In the genomic region with DNA sequence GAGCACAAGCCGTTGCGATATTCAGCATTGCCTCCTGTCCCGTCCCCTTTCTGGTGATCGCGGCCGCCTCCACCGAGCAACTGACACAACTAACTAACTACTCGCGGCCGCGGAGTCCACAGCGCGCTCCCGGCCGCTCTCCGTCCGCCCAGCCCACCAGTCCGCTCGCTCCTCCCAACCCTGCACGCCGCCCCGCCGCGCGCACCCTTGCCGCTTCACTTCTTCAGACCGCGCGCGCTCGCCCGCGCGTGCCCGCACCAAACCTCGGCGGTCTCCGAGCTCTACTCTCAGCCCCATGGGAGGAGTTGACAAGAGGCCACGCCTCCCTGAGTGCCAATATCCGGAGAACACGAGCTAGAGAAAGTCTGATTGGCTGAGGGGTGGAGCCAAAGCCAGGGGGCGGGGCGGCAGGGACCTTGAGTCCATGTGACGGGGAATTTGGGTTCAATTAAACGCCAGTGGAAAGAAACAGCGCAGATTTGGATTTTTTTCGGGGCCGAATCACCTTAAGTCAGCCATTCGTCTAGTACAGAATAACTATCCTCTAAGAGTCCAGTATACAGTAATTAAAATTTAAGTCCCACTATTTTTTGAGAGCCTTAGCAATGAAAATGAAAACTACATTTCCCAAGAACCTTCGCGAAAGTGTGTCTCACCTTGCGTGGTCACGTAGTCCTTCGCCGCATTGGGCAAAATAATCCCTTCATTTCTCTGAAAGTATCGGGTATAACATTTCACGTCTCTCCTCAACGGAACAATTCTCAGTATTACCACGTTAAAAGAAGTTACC, we compare ENCODE assay signal across 8 mouse cellular contexts. TPM values are rescaled to one million over a fixed set of nuclear protein-coding genes. Genes with fewer than 3 reads are reported as not detected.
DNase-seq lines count a peak whose midpoint lies in the region; ATAC-seq and TF ChIP-seq lines count a peak whose summit lies in the region.

A gene (minus strand): TSS at position 120 of the 790 bp plus-strand sequence.
A gene (plus strand): TSS at position 662 of the 790 bp plus-strand sequence.

- peak within 1 kb of the TSS; percentile 82 for H3K4me3 ChIP-seq in embryonic facial prominence, embryonic 13.5 days
- peak within 1 kb of the TSS; percentile 90 for H3K4me3 ChIP-seq in kidney, adult 2 months (ENCODE audit: insufficient read depth, low read depth, low read length)
- peak within 1 kb of the TSS; percentile 74 for H3K4me3 ChIP-seq in limb, embryonic 12.5 days (replicated peaks)
- peak within 1 kb of the TSS; percentile 67 for H3K4me3 ChIP-seq in midbrain, embryonic 15.5 days
- peak within 1 kb of the TSS; percentile 84 for H3K4me3 ChIP-seq in spleen, adult 2 months (ENCODE audit: extremely low read depth, insufficient read depth, insufficient read length)

- H3K4me2 ChIP-seq in embryonic facial prominence, embryonic 13.5 days, result peak within 1 kb of the TSS; percentile 67
- H3K4me2 ChIP-seq in limb, embryonic 12.5 days, result peak within 1 kb of the TSS; percentile 67
- peak within 1 kb of the TSS; percentile 94 for H3K4me2 ChIP-seq in midbrain, embryonic 15.5 days

- ATAC-seq in embryonic facial prominence, embryonic 13.5 days (ENCODE audit: insufficient number of reproducible peaks, insufficient read depth, low FRiP score, low TSS enrichment, low read depth), result peak; percentile 95
- ATAC-seq in limb, embryonic 12.5 days (ENCODE audit: insufficient number of reproducible peaks, insufficient read depth, low FRiP score, low TSS enrichment, low read depth), result peak; percentile 94
- ATAC-seq in midbrain, embryonic 15.5 days (replicated peaks), result peak; percentile 96

- H3K9ac ChIP-seq in embryonic facial prominence, embryonic 13.5 days, result peak within 1 kb of the TSS; percentile 87
- peak within 1 kb of the TSS; percentile 86 for H3K9ac ChIP-seq in limb, embryonic 12.5 days (replicated peaks)
- H3K9ac ChIP-seq in midbrain, embryonic 15.5 days, result peak within 1 kb of the TSS; percentile 71

- peak; percentile 47 for TF ChIP-seq POLR2A in kidney, adult 2 months (IDR thresholded peaks at IDR 0.05; ENCODE audit: low read depth, low read length)
- peak; percentile 61 for TF ChIP-seq POLR2A in spleen, adult 2 months (IDR thresholded peaks at IDR 0.05; ENCODE audit: low read depth, low read length)

- peaks cover 26% of the 10 kb centered on the region for H3K4me1 ChIP-seq in embryonic facial prominence, embryonic 13.5 days
- 0 out of 2 replicates have a peak, but pooled peaks cover 9% of the 10 kb centered on the region for H3K4me1 ChIP-seq in kidney, adult 2 months (ENCODE audit: control insufficient read depth, insufficient read depth, low read length)
- H3K4me1 ChIP-seq in limb, embryonic 12.5 days (replicated peaks), result peaks cover 23% of the 10 kb centered on the region
- H3K4me1 ChIP-seq in midbrain, embryonic 15.5 days, result peaks cover 40% of the 10 kb centered on the region
- H3K4me1 ChIP-seq in spleen, adult 2 months (ENCODE audit: control insufficient read depth, insufficient read depth, insufficient read length), result peaks cover 9% of the 10 kb centered on the region

- no peaks in the 10 kb centered on the region for H3K36me3 ChIP-seq in embryonic facial prominence, embryonic 13.5 days
- no peaks in the 10 kb centered on the region for H3K36me3 ChIP-seq in kidney, adult 2 months (ENCODE audit: control insufficient read depth, insufficient read depth, low read length)
- H3K36me3 ChIP-seq in limb, embryonic 12.5 days, result no peaks in the 10 kb centered on the region
- H3K36me3 ChIP-seq in midbrain, embryonic 15.5 days (replicated peaks), result no peaks in the 10 kb centered on the region
- no peaks in the 10 kb centered on the region for H3K36me3 ChIP-seq in spleen, adult 2 months (ENCODE audit: control insufficient read depth, insufficient read depth, low read length)

- under 1% methylated on average over 59 of the region's 59 CpGs for WGBS in embryonic facial prominence, embryonic 13.5 days
- under 1% methylated on average over 58 of the region's 59 CpGs for WGBS in kidney, adult 2 months
- under 1% methylated on average over 58 of the region's 59 CpGs for WGBS in limb, embryonic 12.5 days
- WGBS in midbrain, embryonic 15.5 days, result under 1% methylated on average over 59 of the region's 59 CpGs
- WGBS in spleen, adult 2 months, result under 1% methylated on average over 57 of the region's 59 CpGs

- H3K9me3 ChIP-seq in embryonic facial prominence, embryonic 13.5 days, result no peaks in the 10 kb centered on the region
- no peaks in the 10 kb centered on the region for H3K9me3 ChIP-seq in limb, embryonic 12.5 days
- H3K9me3 ChIP-seq in midbrain, embryonic 15.5 days, result no peaks in the 10 kb centered on the region

- H3K27ac ChIP-seq in embryonic facial prominence, embryonic 13.5 days, result peak within 1 kb of the TSS; percentile 95
- H3K27ac ChIP-seq in kidney, adult 2 months (ENCODE audit: insufficient read depth, low read depth, low read length), result peak within 1 kb of the TSS; percentile 84
- H3K27ac ChIP-seq in limb, embryonic 12.5 days, result peak within 1 kb of the TSS; percentile 95
- H3K27ac ChIP-seq in midbrain, embryonic 15.5 days, result peak within 1 kb of the TSS; percentile 98
- H3K27ac ChIP-seq in spleen, adult 2 months (ENCODE audit: insufficient read depth, low read length), result peak within 1 kb of the TSS; percentile 96

- no peak for TF ChIP-seq CTCF in kidney, adult 2 months (conservative IDR thresholded peaks at IDR 0.05; ENCODE audit: insufficient read depth, insufficient read length, low read depth, low read length)
- no peak for TF ChIP-seq CTCF in spleen, adult 2 months (IDR thresholded peaks at IDR 0.05; ENCODE audit: extremely low read depth, insufficient read depth, insufficient read length, insufficient replicate concordance)

- DNase-seq in 3134 (ENCODE audit: extremely low read depth, insufficient read length, low spot score), result peak; percentile 100
- DNase-seq in adrenal gland, postnatal 36 days, result peak; percentile 100
- DNase-seq in heart, adult 18-20 months, result peak; percentile 100
- peak; percentile 100 for DNase-seq in kidney, adult 2 months
- DNase-seq in spleen, adult 2 months (ENCODE audit: low read depth in 1 of 2, low spot score in 2 of 2), result peak; percentile 99 to 100

- no peaks in the 10 kb centered on the region for H3K27me3 ChIP-seq in embryonic facial prominence, embryonic 13.5 days
- no peaks in the 10 kb centered on the region for H3K27me3 ChIP-seq in kidney, adult 2 months (replicated peaks; ENCODE audit: control insufficient read depth, insufficient read depth, low read length)
- H3K27me3 ChIP-seq in limb, embryonic 12.5 days, result no peaks in the 10 kb centered on the region
- H3K27me3 ChIP-seq in midbrain, embryonic 15.5 days (replicated peaks), result no peaks in the 10 kb centered on the region
- no peaks in the 10 kb centered on the region for H3K27me3 ChIP-seq in spleen, adult 2 months (ENCODE audit: control insufficient read depth, insufficient read depth, low read length)

RNA-seq across cellular contexts. Expression of the first gene that starts in this region (rescaled TPM):
- total RNA-seq in adrenal gland, postnatal 36 days (2021), result 10 to 100 TPM; 49.3 to 64.5 TPM
- 9.0 and 12.2 TPM in 2 replicates for polyA plus RNA-seq in embryonic facial prominence, embryonic 13.5 days (2015; fragmentation: Nextera tagmentation; extraction: Ambion mirVana)
- 10 to 100 TPM; 34.9 to 35.1 TPM for total RNA-seq in heart, adult 18-20 months (2021)
- polyA plus RNA-seq in kidney, adult 2 months (2012; rRNA removed), result 7.4 and 8.5 TPM in 2 replicates
- 7.2 and 9.4 TPM in 2 replicates for polyA plus RNA-seq in limb, embryonic 12.5 days (2016; fragmentation: Nextera tagmentation; extraction: Ambion mirVana)
- 3.8 and 4.4 TPM in 2 replicates for polyA plus RNA-seq in midbrain, embryonic 15.5 days (2015; fragmentation: Nextera tagmentation; extraction: Ambion mirVana)
- polyA plus RNA-seq in spleen, adult 2 months (2012; rRNA removed), result 8.2 and 8.5 TPM in 2 replicates

RNA-seq across cellular contexts. Expression of the second gene that starts in this region (rescaled TPM):
- total RNA-seq in adrenal gland, postnatal 36 days (2021), result 10 to 100 TPM; 37.8 to 38.6 TPM
- polyA plus RNA-seq in embryonic facial prominence, embryonic 13.5 days (2015; fragmentation: Nextera tagmentation; extraction: Ambion mirVana), result 79.1 and 82.9 TPM in 2 replicates
- 10 to 100 TPM; 15.6 to 18.4 TPM for total RNA-seq in heart, adult 18-20 months (2021)
- polyA plus RNA-seq in kidney, adult 2 months (2012; rRNA removed), result 23.2 and 23.9 TPM in 2 replicates
- 72.9 and 75.5 TPM in 2 replicates for polyA plus RNA-seq in limb, embryonic 12.5 days (2016; fragmentation: Nextera tagmentation; extraction: Ambion mirVana)
- 90.2 and 97.0 TPM in 2 replicates for polyA plus RNA-seq in midbrain, embryonic 15.5 days (2015; fragmentation: Nextera tagmentation; extraction: Ambion mirVana)
- 17.6 and 19.2 TPM in 2 replicates for polyA plus RNA-seq in spleen, adult 2 months (2012; rRNA removed)

Comparison
In these comparisons a context has a peak if more than half of its experiments do, and no peak if none do; other contexts are left out.
1. Peak in every context shown above with its lines: DNase-seq, ATAC-seq, H3K4me3 ChIP-seq and H3K27ac ChIP-seq.